Mouse (Mus musculus): Measurements from ENCODE around the gene Plcg2. TPM values are rescaled to one million over a fixed set of nuclear protein-coding genes. Genes with fewer than 3 reads are reported as not detected.
A peak's percentile ranks its signal among the peaks of the same experiment; 100 is the strongest.

Plcg2 gene
- polyA plus RNA-seq, 1 experiment from 2014 or later = 1.3 TPM

DNA sequence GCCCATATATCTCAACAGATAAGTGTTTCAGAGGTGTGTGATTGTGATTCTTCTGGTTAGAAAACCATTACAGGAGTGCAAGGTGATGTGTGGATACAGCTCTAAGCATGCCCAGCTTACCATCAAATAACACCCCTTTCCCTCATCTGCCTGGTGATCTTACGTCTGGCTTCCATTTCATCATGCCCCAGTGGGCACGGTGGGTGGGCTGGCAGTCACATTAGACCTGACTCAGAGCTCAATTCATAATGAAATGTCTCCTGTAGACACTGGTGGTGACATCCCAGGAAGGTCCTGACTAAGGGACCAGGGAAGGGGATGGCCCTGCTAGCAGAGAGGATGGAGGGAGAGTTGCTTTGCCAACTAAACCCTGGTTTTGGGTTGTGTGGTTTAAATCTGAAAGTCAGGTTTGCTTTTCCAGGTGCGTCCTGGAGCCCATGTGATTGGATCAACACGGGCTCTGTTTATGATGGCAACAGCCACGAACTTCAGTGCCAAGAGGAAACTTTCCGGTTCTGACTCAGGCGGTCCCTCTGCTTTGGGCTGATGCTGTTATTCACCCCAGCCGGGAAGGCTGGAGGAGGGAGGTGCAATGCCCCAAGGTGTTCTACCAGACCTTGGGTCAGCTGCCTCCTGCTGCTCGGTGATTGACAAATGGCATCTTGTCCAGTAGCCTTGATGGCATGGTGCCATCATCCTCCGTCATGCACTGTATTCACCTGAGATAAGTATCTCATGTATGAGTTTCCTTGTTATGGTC lies 9.7 kb upstream of the Plcg2 start:
- no peak for ATAC-seq (ENCODE audit: low FRiP score)

GRCm38 (mm10) chr8:117493543-117493942 lies 4.5 kb upstream of the Plcg2 start:
- H3K27me3 ChIP-seq (replicated peaks) = peaks cover 22% of the 10 kb centered on the region
- no peak overlapping the region for H3K9ac ChIP-seq (replicated peaks)
- no peak for ATAC-seq (ENCODE audit: low FRiP score)
- 14% methylated on average over 9 of the region's 9 CpGs for whole genome bisulfite sequencing
- H3K4me3 ChIP-seq (replicated peaks) = no peak overlapping the region
- no peak overlapping the region for H3K27ac ChIP-seq (replicated peaks)
- H3K9me3 ChIP-seq (replicated peaks) = no peaks in the 10 kb centered on the region
- no peaks in the 10 kb centered on the region for H3K36me3 ChIP-seq
- H3K4me1 ChIP-seq = peaks cover 8% of the 10 kb centered on the region
- no peak overlapping the region for H3K4me2 ChIP-seq

More for the DNA sequence above, 9.7 kb upstream of the Plcg2 start:
- Histone ChIP-seq H3K4me2 (no peak overlapping the region), H3K36me3 (no peaks in the 10 kb centered on the region), H3K27me3 (replicated peaks) (no peaks in the 10 kb centered on the region), H3K9ac (replicated peaks) (no peak overlapping the region), H3K9me3 (replicated peaks) (no peaks in the 10 kb centered on the region), H3K4me1 (no peaks in the 10 kb centered on the region), H3K27ac (replicated peaks) (no peak overlapping the region), H3K4me3 (replicated peaks) (no peak overlapping the region)
- whole genome bisulfite sequencing = 81% methylated on average over 10 of the region's 10 CpGs

DNA sequence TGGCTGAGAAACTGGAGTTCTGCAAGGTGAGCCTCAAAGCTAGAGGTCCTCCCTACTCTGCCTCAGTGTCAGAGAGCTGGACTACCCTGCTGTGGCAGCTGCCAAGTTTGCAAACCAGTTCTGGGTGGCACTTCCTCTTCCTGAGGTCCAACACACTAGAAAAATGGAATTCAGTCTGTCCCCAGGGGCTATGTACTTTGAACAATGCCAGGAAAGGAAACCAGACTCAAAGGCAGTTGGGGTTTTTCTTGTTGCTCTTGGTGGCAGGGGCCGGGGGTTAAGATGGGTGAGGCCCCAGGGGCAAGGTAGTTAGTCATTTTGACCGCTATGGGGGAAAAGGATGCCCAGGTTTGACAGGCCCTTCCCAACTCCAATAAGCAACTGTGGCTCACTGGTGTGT lies 3.2 kb upstream of the Plcg2 start:
- no peak overlapping the region for H3K4me2 ChIP-seq
- H3K4me3 ChIP-seq (replicated peaks) = no peak overlapping the region
- WGBS = 78% methylated on average over 2 of the region's 2 CpGs
- H3K36me3 ChIP-seq = no peaks in the 10 kb centered on the region
- no peak overlapping the region for H3K9ac ChIP-seq (replicated peaks)
- no peak for ATAC-seq (ENCODE audit: low FRiP score)
- H3K4me1 ChIP-seq = peaks cover 15% of the 10 kb centered on the region
- peaks cover 31% of the 10 kb centered on the region for H3K27me3 ChIP-seq (replicated peaks)
- no peak overlapping the region for H3K27ac ChIP-seq (replicated peaks)
- no peaks in the 10 kb centered on the region for H3K9me3 ChIP-seq (replicated peaks)

DNA sequence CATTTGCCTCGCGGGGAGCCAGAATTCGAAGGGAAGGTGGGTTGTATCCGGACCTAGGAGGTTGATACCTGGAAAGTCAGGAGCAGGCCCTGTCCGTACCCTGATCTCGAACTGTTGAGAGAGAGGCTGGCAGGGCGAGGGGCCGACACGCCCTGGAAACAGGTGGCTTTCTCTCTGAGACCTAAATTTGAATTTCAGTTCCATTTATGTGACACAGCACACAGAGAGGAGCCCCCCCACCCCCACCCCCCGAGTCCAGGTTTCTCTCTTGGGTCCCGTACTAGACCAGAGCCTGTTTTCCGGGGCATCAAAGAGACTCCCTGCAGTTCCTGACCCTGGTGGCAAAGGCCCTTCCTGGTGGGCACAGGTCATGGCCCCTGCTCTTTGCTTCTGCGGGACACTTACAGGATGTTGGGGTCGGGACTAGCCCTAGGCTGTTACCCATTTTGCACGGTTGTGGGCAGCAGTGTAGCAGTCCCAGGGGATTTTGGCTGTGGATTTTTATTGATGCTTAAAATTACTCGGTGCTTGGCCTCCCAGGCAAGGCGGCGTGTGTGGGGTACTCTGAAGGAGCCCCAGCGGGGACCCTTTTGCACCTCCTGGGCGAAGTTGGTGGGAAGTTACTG lies 937 bp downstream of the Plcg2 start:
- 9% methylated on average over 20 of the region's 20 CpGs for WGBS
- H3K27ac ChIP-seq (replicated peaks) = no peak overlapping the region
- H3K36me3 ChIP-seq = no peaks in the 10 kb centered on the region
- peak overlapping the region; percentile 100 for H3K4me2 ChIP-seq
- H3K4me3 ChIP-seq (replicated peaks) = peak overlapping the region; percentile 56
- H3K27me3 ChIP-seq (replicated peaks) = peaks cover 31% of the 10 kb centered on the region
- no peaks in the 10 kb centered on the region for H3K9me3 ChIP-seq (replicated peaks)
- ATAC-seq (ENCODE audit: low FRiP score) = no peak
- peaks cover 15% of the 10 kb centered on the region for H3K4me1 ChIP-seq
- H3K9ac ChIP-seq (replicated peaks) = no peak overlapping the region

- WGBS = 85% methylated on average over 5 of the region's 5 CpGs
- Histone ChIP-seq H3K4me2 (no peak overlapping the region), H3K4me1 (peaks cover 15% of the 10 kb centered on the region), H3K27me3 (replicated peaks) (peaks cover 31% of the 10 kb centered on the region), H3K9ac (replicated peaks) (no peak overlapping the region), H3K9me3 (replicated peaks) (no peaks in the 10 kb centered on the region), H3K27ac (replicated peaks) (no peak overlapping the region), H3K36me3 (no peaks in the 10 kb centered on the region), H3K4me3 (replicated peaks) (no peak overlapping the region)
- no peak for ATAC-seq (ENCODE audit: low FRiP score)
Measured at GRCm38 (mm10) chr8:117500232-117500823, 2.2 kb downstream of the Plcg2 start.

DNA sequence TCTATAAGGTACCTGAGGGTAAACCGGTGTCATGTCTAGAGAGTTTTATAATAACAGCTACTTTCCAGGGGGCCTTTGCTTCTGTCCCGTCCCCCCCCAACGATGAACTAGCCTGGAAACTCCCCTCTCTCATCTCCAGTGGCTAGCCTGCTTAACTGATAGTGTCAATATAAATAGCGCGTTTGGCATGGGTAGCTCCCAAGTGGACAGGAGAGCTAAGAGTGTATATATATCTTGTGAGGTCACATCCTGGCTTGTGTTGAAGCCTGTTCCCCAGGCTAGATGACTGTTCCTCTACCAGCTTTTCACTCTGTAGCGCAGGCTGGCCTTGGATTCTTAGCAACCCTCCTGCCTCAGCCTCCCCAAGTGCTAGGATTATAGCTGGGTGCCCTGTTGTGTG lies 3.2 kb downstream of the Plcg2 start:
- ATAC-seq (ENCODE audit: low FRiP score) = no peak
- no peak overlapping the region for H3K9ac ChIP-seq (replicated peaks)
- H3K36me3 ChIP-seq = no peaks in the 10 kb centered on the region
- H3K27me3 ChIP-seq (replicated peaks) = peaks cover 31% of the 10 kb centered on the region
- H3K4me2 ChIP-seq = no peak overlapping the region
- no peak overlapping the region for H3K27ac ChIP-seq (replicated peaks)
- no peak overlapping the region for H3K4me3 ChIP-seq (replicated peaks)
- WGBS = 94% methylated on average over 6 of the region's 6 CpGs
- H3K4me1 ChIP-seq = peaks cover 15% of the 10 kb centered on the region
- H3K9me3 ChIP-seq (replicated peaks) = no peaks in the 10 kb centered on the region

DNA sequence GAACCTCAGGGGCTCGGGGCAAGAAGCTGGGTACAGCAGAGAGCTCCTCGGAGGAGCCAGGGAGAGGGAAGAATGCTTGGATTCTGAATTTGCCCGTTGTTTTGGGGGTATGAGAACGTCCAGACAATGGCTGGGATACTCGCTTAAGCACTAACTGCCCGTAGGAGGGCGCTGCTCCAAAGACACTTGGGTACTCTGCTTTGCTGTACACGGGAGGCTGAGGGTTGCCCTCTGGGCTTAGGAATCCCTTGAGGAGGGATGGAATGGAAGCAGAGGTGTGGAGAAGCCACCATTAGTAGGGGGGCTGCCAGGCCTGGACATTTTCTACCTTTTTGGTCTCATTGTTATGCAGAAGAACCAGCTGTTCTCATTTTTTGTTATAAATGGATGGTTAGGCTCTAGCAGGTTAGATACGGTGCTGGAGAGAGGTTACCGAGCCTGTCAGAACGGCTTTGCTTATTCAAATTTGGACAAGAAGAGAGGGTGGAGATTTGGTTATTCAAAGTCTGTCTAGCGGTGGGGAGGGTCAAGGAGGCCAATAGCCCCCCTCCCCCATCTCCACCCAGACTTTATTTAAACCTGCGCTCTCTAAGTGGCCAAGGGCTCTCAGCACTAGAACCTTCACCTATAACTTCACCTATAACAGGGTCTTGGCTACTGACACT lies 5.4 kb downstream of the Plcg2 start:
- H3K4me2 ChIP-seq = no peak overlapping the region
- peaks cover 7% of the 10 kb centered on the region for H3K4me1 ChIP-seq
- H3K27me3 ChIP-seq (replicated peaks) = peaks cover 9% of the 10 kb centered on the region
- H3K9me3 ChIP-seq (replicated peaks) = no peaks in the 10 kb centered on the region
- no peak for ATAC-seq (ENCODE audit: low FRiP score)
- 68% methylated on average over 13 of the region's 13 CpGs for WGBS
- no peaks in the 10 kb centered on the region for H3K36me3 ChIP-seq
- no peak overlapping the region for H3K4me3 ChIP-seq (replicated peaks)
- H3K9ac ChIP-seq (replicated peaks) = no peak overlapping the region
- H3K27ac ChIP-seq (replicated peaks) = no peak overlapping the region

GRCm38 (mm10) chr8:117507703-117508102 lies 9.6 kb downstream of the Plcg2 start:
- 90% methylated on average over 8 of the region's 8 CpGs for WGBS
- H3K36me3 ChIP-seq = no peaks in the 10 kb centered on the region

DNA sequence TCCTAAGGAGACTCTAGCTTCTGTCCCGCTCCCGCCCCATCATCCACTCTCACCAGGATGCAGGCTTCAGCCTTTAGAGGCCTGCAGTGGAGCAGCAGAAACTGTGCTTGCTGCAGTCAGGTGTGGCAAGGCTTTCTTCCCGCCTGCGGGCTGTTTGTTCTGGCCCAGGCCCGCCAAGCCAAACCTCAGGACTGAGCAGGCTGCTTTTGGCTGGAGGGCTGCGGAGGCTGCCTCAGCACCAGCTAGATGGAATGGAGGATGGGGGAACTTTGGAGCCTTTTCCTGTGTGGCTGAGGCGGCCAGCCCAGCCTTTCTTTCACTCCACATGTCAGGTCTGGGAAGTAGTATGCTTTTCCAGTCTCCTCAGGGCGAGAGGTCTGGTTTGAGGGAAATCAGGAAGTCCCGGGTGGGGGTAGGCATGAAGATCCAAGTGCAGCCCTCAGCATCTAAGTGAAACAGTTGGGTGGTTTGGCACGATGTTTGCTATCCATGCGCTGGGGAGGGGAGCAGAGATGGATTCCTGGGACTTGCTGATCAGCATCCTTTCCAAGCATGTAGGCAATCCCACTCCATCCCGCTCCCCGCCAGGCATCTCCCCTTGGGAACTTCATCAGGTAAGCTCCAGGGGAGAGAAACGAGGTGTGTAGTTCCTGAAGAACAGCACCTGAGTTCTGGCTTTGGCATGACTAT lies 18.9 kb downstream of the Plcg2 start:
- 77% methylated on average over 14 of the region's 14 CpGs for WGBS
- no peak overlapping the region for H3K27ac ChIP-seq (replicated peaks)
- no peaks in the 10 kb centered on the region for H3K27me3 ChIP-seq (replicated peaks)
- no peak overlapping the region for H3K4me3 ChIP-seq (replicated peaks)
- no peak overlapping the region for H3K4me2 ChIP-seq
- no peaks in the 10 kb centered on the region for H3K4me1 ChIP-seq
- H3K36me3 ChIP-seq = no peaks in the 10 kb centered on the region
- ATAC-seq (ENCODE audit: low FRiP score) = no peak
- no peak overlapping the region for H3K9ac ChIP-seq (replicated peaks)
- H3K9me3 ChIP-seq (replicated peaks) = no peaks in the 10 kb centered on the region

More at GRCm38 (mm10) chr8:117507703-117508102, 9.6 kb downstream of the Plcg2 start:
- Histone ChIP-seq H3K27ac (replicated peaks) (no peak overlapping the region), H3K4me3 (replicated peaks) (no peak overlapping the region), H3K9ac (replicated peaks) (no peak overlapping the region), H3K4me1 (no peaks in the 10 kb centered on the region), H3K4me2 (no peak overlapping the region), H3K9me3 (replicated peaks) (no peaks in the 10 kb centered on the region), H3K27me3 (replicated peaks) (no peaks in the 10 kb centered on the region)
- no peak for ATAC-seq (ENCODE audit: low FRiP score)

DNA sequence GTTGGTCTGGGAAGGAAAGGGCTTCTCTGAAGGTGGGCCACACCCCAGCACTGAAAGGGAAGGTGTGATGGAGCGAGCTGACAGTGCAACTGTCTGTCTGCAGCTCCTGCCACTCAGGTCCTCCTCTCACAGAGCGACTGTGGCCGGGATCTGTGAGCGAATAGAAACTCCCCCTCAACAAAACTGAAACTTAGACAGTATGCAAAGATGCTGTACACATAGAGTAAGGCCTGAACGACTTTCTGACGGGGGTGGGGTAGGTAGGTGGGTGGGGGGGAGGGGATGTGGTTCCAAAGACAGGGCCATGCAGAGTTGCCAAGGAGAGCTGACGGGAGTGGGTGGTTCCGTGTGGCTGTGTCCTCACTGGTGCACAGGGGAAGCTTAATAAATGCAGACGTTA lies 19.8 kb downstream of the Plcg2 start:
- H3K4me3 ChIP-seq (replicated peaks) = no peak overlapping the region
- H3K27ac ChIP-seq (replicated peaks) = no peak overlapping the region
- no peak for ATAC-seq (ENCODE audit: low FRiP score)
- WGBS = 81% methylated on average over 9 of the region's 9 CpGs
- H3K4me1 ChIP-seq = no peaks in the 10 kb centered on the region
- no peaks in the 10 kb centered on the region for H3K36me3 ChIP-seq
- H3K9me3 ChIP-seq (replicated peaks) = no peaks in the 10 kb centered on the region
- no peaks in the 10 kb centered on the region for H3K27me3 ChIP-seq (replicated peaks)
- H3K9ac ChIP-seq (replicated peaks) = no peak overlapping the region
- H3K4me2 ChIP-seq = no peak overlapping the region

DNA sequence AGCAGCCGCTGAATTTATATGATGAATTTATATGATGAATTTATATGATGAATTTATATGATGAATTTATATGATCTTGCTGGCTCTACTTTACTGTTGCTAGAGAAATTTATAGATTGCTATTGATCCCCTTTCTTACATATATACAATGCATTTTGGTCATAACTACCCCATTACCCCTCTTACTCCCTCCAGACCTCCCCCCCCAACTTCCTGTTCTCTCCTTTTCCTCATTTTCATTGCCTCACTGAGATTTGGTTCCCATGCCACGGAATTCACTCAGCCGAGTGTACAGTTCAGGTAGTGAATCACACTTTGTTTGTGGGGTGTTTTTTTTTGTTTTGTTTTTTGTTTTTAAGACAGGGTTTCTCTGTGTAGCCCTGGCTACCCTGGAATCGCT lies 20.8 kb downstream of the Plcg2 start:
- no peak for ATAC-seq (ENCODE audit: low FRiP score)
- Histone ChIP-seq H3K4me2 (no peak overlapping the region), H3K27ac (replicated peaks) (no peak overlapping the region), H3K36me3 (no peaks in the 10 kb centered on the region), H3K9me3 (replicated peaks) (no peaks in the 10 kb centered on the region), H3K9ac (replicated peaks) (no peak overlapping the region), H3K27me3 (replicated peaks) (no peaks in the 10 kb centered on the region), H3K4me1 (no peaks in the 10 kb centered on the region), H3K4me3 (replicated peaks) (no peak overlapping the region)
- WGBS = 85% methylated on average over 4 of the region's 4 CpGs
